Mouse (Mus musculus) forebrain, embryonic 15.5 days (tissue): ENCODE results near the gene Gramd1a. TPM values are rescaled to one million over a fixed set of nuclear protein-coding genes. Genes with fewer than 3 reads are reported as not detected.

Source experiments
- ATAC-seq: fragments of 200-750 bp; cut with Nextera tagmentation; replicated peaks from 2 replicates; pipeline ENCODE4 v1.8.0; 2017; ENCODE audit warnings: mild to moderate bottlenecking, moderate TSS enrichment, moderate library complexity
- H3K27ac ChIP-seq: fragments of 300-500 bp; sonication (generic); replicated peaks from 2 replicates; pipeline ENCODE4 v1.5.1; 2015; ENCODE audit warnings: mild to moderate bottlenecking, inconsistent platforms
- H3K27me3 ChIP-seq: fragments of 300-500 bp; sonication (generic); 2 replicates; pipeline ENCODE4 v1.6.1; 2015; ENCODE audit warnings: inconsistent platforms
- H3K36me3 ChIP-seq: fragments of 300-500 bp; sonication (generic); 2 replicates; pipeline ENCODE4 v1.6.1; 2015; ENCODE audit warnings: mild to moderate bottlenecking, inconsistent platforms
- H3K4me1 ChIP-seq: fragments of 300-500 bp; sonication (generic); 2 replicates; pipeline ENCODE4 v1.6.1; 2015; ENCODE audit warnings: inconsistent platforms
- H3K4me2 ChIP-seq: fragments of 300-500 bp; sonication (generic); replicated peaks from 2 replicates; pipeline ENCODE4 v1.6.1; 2015; ENCODE audit warnings: mild to moderate bottlenecking, inconsistent platforms
- H3K4me3 ChIP-seq: fragments of 300-500 bp; sonication (generic); 2 replicates; pipeline ENCODE4 v1.5.1; 2015; ENCODE audit warnings: mild to moderate bottlenecking, inconsistent platforms
- H3K9ac ChIP-seq: fragments of 300-500 bp; sonication (generic); replicated peaks from 2 replicates; pipeline ENCODE4 v1.6.1; 2015; ENCODE audit warnings: mild to moderate bottlenecking, inconsistent platforms
- H3K9me3 ChIP-seq: fragments of 300-500 bp; sonication (generic); 2 replicates; pipeline ENCODE4 v1.6.1; 2016; ENCODE audit warnings: inconsistent platforms
- WGBS: fragments of 180-500 bp; shearing (Covaris S2); methylation state at CpG from one replicate; pipeline ENCODE4 v1.1.7; 2015; ENCODE audit warnings: mixed read lengths; 5-methylcytosine and 5-hydroxymethylcytosine counted together
- polyA plus RNA-seq: library from polyadenylated mRNA; unstranded; fragments of >200 nt; fragmentation: Nextera tagmentation; extraction: Ambion mirVana; gene quantifications from 2 replicates; pipeline ENCODE4 v1.2.1, GENCODE M21; 2015

The Gramd1a gene
- polyA plus RNA-seq, 1 experiment from 2014 or later: 246 TPM

GRCm38 (mm10) chr7:31115182-31115581 lies 40.5 kb downstream of the Gramd1a start, which contains the start of gene Hpn:
Gene Hpn (minus strand): TSS chr7:31115290.
- no peaks in the 10 kb centered on the region for H3K4me1 ChIP-seq
- H3K27ac ChIP-seq: no peak within 1 kb of the TSS
- H3K36me3 ChIP-seq: no peaks in the 10 kb centered on the region
- no peaks in the 10 kb centered on the region for H3K27me3 ChIP-seq
- H3K4me2 ChIP-seq: no peak within 1 kb of the TSS
- H3K4me3 ChIP-seq: no peak within 1 kb of the TSS
- no peak for ATAC-seq
- WGBS: 26% methylated on average over 13 of the region's 15 CpGs
- H3K9me3 ChIP-seq: no peaks in the 10 kb centered on the region
- no peak within 1 kb of the TSS for H3K9ac ChIP-seq

- Histone ChIP-seq H3K4me3 (no peak overlapping the region), H3K9ac (no peak overlapping the region), H3K27me3 (no peaks in the 10 kb centered on the region), H3K4me1 (no peaks in the 10 kb centered on the region), H3K27ac (no peak overlapping the region), H3K36me3 (no peaks in the 10 kb centered on the region), H3K9me3 (no peaks in the 10 kb centered on the region), H3K4me2 (no peak overlapping the region)
- ATAC-seq: no peak
- WGBS: 48% methylated on average over 10 of the region's 10 CpGs
Measured at GRCm38 (mm10) chr7:31114646-31115045, 41.0 kb downstream of the Gramd1a start.

GRCm38 (mm10) chr7:31113800-31114199 lies 41.9 kb downstream of the Gramd1a start:
- no peak for ATAC-seq

GRCm38 (mm10) chr7:31112036-31112435 lies 43.7 kb downstream of the Gramd1a start:
- no peak overlapping the region for H3K27ac ChIP-seq
- H3K9me3 ChIP-seq: no peaks in the 10 kb centered on the region
- no peaks in the 10 kb centered on the region for H3K36me3 ChIP-seq
- WGBS: 13% methylated on average over 4 of the region's 4 CpGs
- no peak for ATAC-seq
- no peaks in the 10 kb centered on the region for H3K4me1 ChIP-seq
- H3K4me2 ChIP-seq: no peak overlapping the region
- H3K4me3 ChIP-seq: no peak overlapping the region
- H3K9ac ChIP-seq: no peak overlapping the region
- H3K27me3 ChIP-seq: no peaks in the 10 kb centered on the region

More at GRCm38 (mm10) chr7:31113800-31114199, 41.9 kb downstream of the Gramd1a start:
- Histone ChIP-seq H3K27ac (no peak overlapping the region), H3K9ac (no peak overlapping the region), H3K4me2 (no peak overlapping the region), H3K9me3 (no peaks in the 10 kb centered on the region), H3K4me3 (no peak overlapping the region), H3K4me1 (no peaks in the 10 kb centered on the region), H3K27me3 (no peaks in the 10 kb centered on the region), H3K36me3 (no peaks in the 10 kb centered on the region)
- whole genome bisulfite sequencing: 86% methylated on average over 6 of the region's 6 CpGs

GRCm38 (mm10) chr7:31110861-31111385 lies 44.8 kb downstream of the Gramd1a start:
- Histone ChIP-seq H3K4me2 (no peak overlapping the region), H3K27ac (no peak overlapping the region), H3K27me3 (no peaks in the 10 kb centered on the region), H3K4me1 (no peaks in the 10 kb centered on the region), H3K4me3 (no peak overlapping the region), H3K9ac (no peak overlapping the region), H3K9me3 (no peaks in the 10 kb centered on the region), H3K36me3 (no peaks in the 10 kb centered on the region)
- ATAC-seq: no peak
- WGBS: 83% methylated on average over 15 of the region's 15 CpGs

GRCm38 (mm10) chr7:31109796-31110195 lies 45.9 kb downstream of the Gramd1a start:
- ATAC-seq: no peak
- Histone ChIP-seq H3K27me3 (no peaks in the 10 kb centered on the region), H3K9ac (no peak overlapping the region), H3K4me1 (no peaks in the 10 kb centered on the region), H3K36me3 (no peaks in the 10 kb centered on the region), H3K4me2 (no peak overlapping the region), H3K9me3 (no peaks in the 10 kb centered on the region), H3K27ac (no peak overlapping the region), H3K4me3 (no peak overlapping the region)
- 90% methylated on average over 5 of the region's 5 CpGs for WGBS

- H3K27me3 ChIP-seq: no peaks in the 10 kb centered on the region
- WGBS: 24% methylated on average over 7 of the region's 7 CpGs
- no peak overlapping the region for H3K9ac ChIP-seq
- no peak for ATAC-seq
- H3K36me3 ChIP-seq: no peaks in the 10 kb centered on the region
- H3K4me2 ChIP-seq: no peak overlapping the region
- H3K27ac ChIP-seq: no peak overlapping the region
- H3K4me3 ChIP-seq: no peak overlapping the region
- no peaks in the 10 kb centered on the region for H3K9me3 ChIP-seq
- H3K4me1 ChIP-seq: no peaks in the 10 kb centered on the region
Measured at GRCm38 (mm10) chr7:31109091-31109490, 46.6 kb downstream of the Gramd1a start.

- H3K4me2 ChIP-seq: no peak overlapping the region
- H3K36me3 ChIP-seq: no peaks in the 10 kb centered on the region
- no peaks in the 10 kb centered on the region for H3K4me1 ChIP-seq
- H3K9ac ChIP-seq: no peak overlapping the region
- WGBS: 91% methylated on average over 11 of the region's 11 CpGs
- no peak for ATAC-seq
- no peaks in the 10 kb centered on the region for H3K27me3 ChIP-seq
- H3K27ac ChIP-seq: no peak overlapping the region
- H3K4me3 ChIP-seq: no peak overlapping the region
- H3K9me3 ChIP-seq: no peaks in the 10 kb centered on the region
Measured at GRCm38 (mm10) chr7:31107781-31108180, 47.9 kb downstream of the Gramd1a start.

- no peaks in the 10 kb centered on the region for H3K4me1 ChIP-seq
- no peak for ATAC-seq
- H3K4me2 ChIP-seq: no peak overlapping the region
- no peaks in the 10 kb centered on the region for H3K27me3 ChIP-seq
- H3K9ac ChIP-seq: no peak overlapping the region
- WGBS: 69% methylated on average over 3 of the region's 3 CpGs
- H3K9me3 ChIP-seq: no peaks in the 10 kb centered on the region
- no peaks in the 10 kb centered on the region for H3K36me3 ChIP-seq
- H3K4me3 ChIP-seq: no peak overlapping the region
- no peak overlapping the region for H3K27ac ChIP-seq
Measured at GRCm38 (mm10) chr7:31106166-31106565, 49.5 kb downstream of the Gramd1a start.

- 72% methylated on average over 15 of the region's 15 CpGs for WGBS
- no peak for ATAC-seq
- Histone ChIP-seq H3K27ac (no peak overlapping the region), H3K4me2 (no peak overlapping the region), H3K36me3 (no peaks in the 10 kb centered on the region), H3K4me1 (no peaks in the 10 kb centered on the region), H3K27me3 (no peaks in the 10 kb centered on the region), H3K4me3 (no peak overlapping the region), H3K9ac (no peak overlapping the region), H3K9me3 (no peaks in the 10 kb centered on the region)
Measured at GRCm38 (mm10) chr7:31105061-31105768, 50.5 kb downstream of the Gramd1a start.

GRCm38 (mm10) chr7:31100786-31101185 lies 54.9 kb downstream of the Gramd1a start:
- H3K4me3 ChIP-seq: no peak overlapping the region
- H3K4me1 ChIP-seq: no peaks in the 10 kb centered on the region
- ATAC-seq: no peak
- H3K27me3 ChIP-seq: no peaks in the 10 kb centered on the region
- H3K4me2 ChIP-seq: no peak overlapping the region
- H3K36me3 ChIP-seq: no peaks in the 10 kb centered on the region
- WGBS: 89% methylated on average over 14 of the region's 14 CpGs
- H3K9ac ChIP-seq: no peak overlapping the region
- H3K9me3 ChIP-seq: no peaks in the 10 kb centered on the region
- no peak overlapping the region for H3K27ac ChIP-seq

- Histone ChIP-seq H3K27ac (no peak overlapping the region), H3K4me2 (no peak overlapping the region), H3K36me3 (no peaks in the 10 kb centered on the region), H3K4me3 (no peak overlapping the region), H3K4me1 (no peaks in the 10 kb centered on the region), H3K9ac (no peak overlapping the region), H3K9me3 (no peaks in the 10 kb centered on the region), H3K27me3 (no peaks in the 10 kb centered on the region)
- WGBS: 88% methylated on average over 6 of the region's 6 CpGs
- no peak for ATAC-seq
Measured at GRCm38 (mm10) chr7:31099612-31099982, 56.1 kb downstream of the Gramd1a start.
